Mouse (Mus musculus): ENCODE data around the gene Serpina3c.
A peak's percentile ranks its signal among the peaks of the same experiment; 100 is the strongest.

The Serpina3c gene

GRCm38 (mm10) chr12:104153656-104154055 lies at the start of gene Serpina3c:
Gene Serpina3c (minus strand): TSS chr12:104153870.
- DNase-seq (ENCODE audit: low spot score), result no peak

GRCm38 (mm10) chr12:104190852-104191251 lies 37.2 kb upstream of the Serpina3c start:
- no peak for DNase-seq (ENCODE audit: low spot score)

GRCm38 (mm10) chr12:104189246-104189645 lies 35.6 kb upstream of the Serpina3c start:
- no peak for DNase-seq (ENCODE audit: low spot score)

GRCm38 (mm10) chr12:104186041-104186581 lies 32.4 kb upstream of the Serpina3c start:
- DNase-seq (ENCODE audit: low spot score), result no peak

DNA sequence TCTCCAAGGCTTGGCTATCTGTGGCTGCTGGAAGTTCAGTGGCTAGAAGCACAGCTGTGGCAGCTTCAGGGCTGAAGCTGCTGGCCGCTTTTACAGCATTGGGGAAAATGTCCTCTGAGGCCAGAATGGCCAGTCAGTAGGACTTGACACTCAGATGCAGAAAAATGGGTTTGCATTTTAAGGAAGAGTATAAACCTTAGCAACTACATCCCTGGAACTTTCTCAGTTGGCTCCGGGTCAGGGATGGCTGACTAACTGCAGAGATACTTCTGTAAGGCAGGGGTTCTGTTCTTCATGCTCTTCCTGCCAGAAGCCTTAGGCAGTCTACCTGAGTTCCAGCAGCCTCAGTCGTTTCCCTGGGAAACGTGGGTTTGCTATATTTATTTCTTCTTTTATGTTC lies 31.4 kb upstream of the Serpina3c start:
- DNase-seq (ENCODE audit: low spot score), result no peak

DNA sequence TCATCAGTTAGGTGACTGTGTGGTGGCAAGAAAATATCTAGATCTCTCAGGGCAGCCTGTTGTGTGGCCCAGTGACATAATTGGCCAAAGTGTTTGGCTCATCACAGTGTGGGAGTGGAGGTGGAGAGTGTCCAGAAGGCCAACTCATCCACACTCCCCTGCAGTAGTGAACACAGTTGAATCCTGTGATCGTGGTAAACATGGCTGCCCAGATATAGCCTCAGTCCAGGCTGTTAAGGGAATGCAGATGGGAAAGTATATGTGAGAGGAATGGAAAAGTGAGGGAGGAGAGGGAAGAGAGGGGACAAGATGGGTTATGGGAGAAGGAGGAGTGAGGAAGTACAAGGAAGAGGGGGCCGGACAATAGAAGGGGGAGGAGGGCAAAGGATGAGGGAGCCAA lies 25.3 kb upstream of the Serpina3c start:
- peak; percentile 22 for DNase-seq (ENCODE audit: low spot score)

DNA sequence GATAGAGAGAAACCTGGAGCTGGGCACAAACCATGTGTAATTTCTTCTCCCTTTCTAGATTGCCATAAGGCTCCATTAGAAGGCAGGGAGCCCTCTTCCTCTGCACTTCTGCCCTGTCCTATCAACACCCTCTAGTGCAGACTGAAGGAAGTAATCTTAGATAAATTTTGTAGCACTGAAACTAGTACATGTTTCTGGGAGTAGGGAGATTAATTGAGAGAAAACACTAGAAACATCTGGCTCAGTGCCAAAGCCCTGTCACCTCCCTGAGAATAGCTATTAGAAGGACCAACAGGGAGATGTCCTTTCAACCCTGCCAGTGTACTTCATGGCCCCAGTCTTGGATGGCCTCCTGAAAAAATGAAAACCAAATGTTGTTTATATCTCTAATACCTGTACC lies 24.9 kb upstream of the Serpina3c start:
- peak; percentile 38 for DNase-seq (ENCODE audit: low spot score)

DNA sequence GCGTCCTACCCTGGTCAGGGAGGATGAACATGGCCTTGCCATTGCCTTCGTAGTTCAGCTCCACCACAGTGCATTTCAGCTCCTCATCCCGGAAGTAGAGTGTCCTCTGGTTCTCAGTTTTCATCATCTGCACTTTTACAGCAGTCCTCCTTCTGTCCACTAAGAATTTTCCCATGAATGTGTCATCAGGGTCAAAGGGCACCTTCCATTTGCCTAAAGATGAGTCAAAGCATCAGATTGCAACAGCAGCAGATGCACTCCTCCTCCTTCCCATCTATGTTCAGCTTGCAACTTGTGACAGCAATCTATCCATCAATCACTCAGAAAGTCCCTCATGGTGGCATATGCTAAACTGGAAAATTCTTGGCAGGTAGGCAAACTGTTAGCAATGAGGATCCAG lies 22.0 kb upstream of the Serpina3c start:
- no peak for DNase-seq (ENCODE audit: low spot score)

GRCm38 (mm10) chr12:104174747-104175146 lies 21.1 kb upstream of the Serpina3c start:
- no peak for DNase-seq (ENCODE audit: low spot score)

GRCm38 (mm10) chr12:104153041-104153645 lies 527 bp downstream of the Serpina3c start:
- DNase-seq (ENCODE audit: low spot score), result no peak

GRCm38 (mm10) chr12:104151989-104152388 lies 1.7 kb downstream of the Serpina3c start:
- DNase-seq (ENCODE audit: low spot score), result no peak

DNA sequence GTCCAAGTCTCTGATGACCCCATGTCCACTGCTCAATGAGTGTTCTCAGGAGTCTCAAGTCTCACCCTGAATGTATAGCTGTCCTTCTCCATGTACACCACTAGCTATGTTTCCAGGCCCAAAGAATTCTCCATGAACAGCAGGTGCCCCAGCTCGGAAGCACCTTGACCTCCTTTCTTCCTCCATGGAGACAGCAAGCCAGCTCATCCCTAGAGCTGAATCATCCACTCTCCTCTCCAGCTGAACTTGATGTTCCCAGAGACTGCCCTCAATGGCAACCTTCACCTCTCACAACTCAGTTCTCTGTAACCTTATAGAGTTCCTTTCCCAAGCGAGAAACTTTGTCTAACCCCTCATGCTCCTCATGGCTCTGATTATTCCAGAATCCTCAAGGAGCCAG lies 8.1 kb downstream of the Serpina3c start:
- DNase-seq (ENCODE audit: low spot score), result no peak

GRCm38 (mm10) chr12:104143286-104143685 lies 10.4 kb downstream of the Serpina3c start:
- DNase-seq (ENCODE audit: low spot score), result no peak

DNA sequence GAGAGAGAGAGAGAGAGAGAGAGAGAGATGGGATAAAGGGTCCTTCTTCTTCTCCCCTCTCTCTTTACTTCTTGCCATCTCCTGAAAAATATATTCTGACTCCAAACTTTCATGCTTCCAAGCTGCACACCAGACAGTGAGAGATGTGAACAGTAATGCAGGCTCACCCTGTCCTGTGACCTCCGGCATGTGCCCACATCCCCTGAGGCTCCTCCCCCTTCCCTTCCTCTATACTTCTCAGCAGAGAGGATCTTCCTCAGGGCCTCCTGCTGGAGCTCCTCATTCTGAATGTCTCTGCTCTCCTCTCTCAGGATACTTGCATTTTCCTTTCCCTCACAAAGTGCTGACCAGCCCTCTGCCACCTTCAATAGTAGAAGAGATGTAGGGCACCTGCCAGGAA lies 11.2 kb downstream of the Serpina3c start:
- no peak for DNase-seq (ENCODE audit: low spot score)

- DNase-seq (ENCODE audit: low spot score), result no peak
Observed at GRCm38 (mm10) chr12:104141506-104141905, 12.2 kb downstream of the Serpina3c start.

GRCm38 (mm10) chr12:104140543-104141103 lies 13.0 kb downstream of the Serpina3c start:
- DNase-seq (ENCODE audit: low spot score), result no peak

DNA sequence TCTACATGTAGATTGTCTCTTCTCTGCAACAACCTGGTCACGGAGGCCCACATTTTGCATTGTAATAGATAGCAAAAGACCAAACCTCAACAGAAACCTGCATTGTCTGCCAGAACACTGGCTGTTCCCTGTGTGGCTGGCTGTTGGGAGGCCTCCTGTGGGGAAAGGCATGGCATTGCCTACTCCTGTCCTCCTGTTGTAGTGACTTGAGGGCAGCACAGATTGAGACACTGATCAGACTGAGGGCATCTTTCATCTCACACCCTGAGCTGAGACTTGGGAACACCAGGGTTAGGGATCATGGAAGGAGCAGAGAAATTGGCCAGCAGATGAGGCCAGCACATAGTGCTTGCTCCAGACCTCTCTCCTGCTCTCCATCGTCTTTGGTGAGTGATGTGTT lies 15.5 kb downstream of the Serpina3c start:
- DNase-seq (ENCODE audit: low spot score), result no peak

DNA sequence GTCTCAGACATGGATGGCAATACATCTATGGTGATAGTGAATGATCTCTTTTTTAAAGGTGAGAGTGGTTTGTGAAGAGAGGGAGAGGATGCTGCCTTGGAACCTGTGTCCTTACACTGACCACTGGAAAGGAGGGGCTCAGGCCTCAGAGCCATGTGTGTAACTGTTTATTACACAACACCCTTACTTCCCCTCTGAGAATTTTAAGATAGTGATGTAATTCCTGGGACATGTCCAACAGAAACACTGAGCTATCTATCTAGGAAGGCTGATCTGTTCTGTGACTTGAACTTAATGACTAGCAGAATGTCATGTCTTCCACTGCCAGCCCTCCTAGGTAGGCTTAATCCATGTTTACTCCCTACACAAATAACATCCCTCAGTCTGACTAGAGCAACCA lies 22.6 kb downstream of the Serpina3c start:
- no peak for DNase-seq (ENCODE audit: low spot score)

- no peak for DNase-seq (ENCODE audit: low spot score)
Observed at GRCm38 (mm10) chr12:104127696-104128095, 26.0 kb downstream of the Serpina3c start, which contains the start of gene Serpina3b. Gene Serpina3b (plus strand): TSS chr12:104127996.

- no peak for DNase-seq (ENCODE audit: low spot score)
Observed at GRCm38 (mm10) chr12:104125021-104125560, 28.6 kb downstream of the Serpina3c start.

- no peak for DNase-seq (ENCODE audit: low spot score)
Observed at GRCm38 (mm10) chr12:104123996-104124395, 29.7 kb downstream of the Serpina3c start.

DNA sequence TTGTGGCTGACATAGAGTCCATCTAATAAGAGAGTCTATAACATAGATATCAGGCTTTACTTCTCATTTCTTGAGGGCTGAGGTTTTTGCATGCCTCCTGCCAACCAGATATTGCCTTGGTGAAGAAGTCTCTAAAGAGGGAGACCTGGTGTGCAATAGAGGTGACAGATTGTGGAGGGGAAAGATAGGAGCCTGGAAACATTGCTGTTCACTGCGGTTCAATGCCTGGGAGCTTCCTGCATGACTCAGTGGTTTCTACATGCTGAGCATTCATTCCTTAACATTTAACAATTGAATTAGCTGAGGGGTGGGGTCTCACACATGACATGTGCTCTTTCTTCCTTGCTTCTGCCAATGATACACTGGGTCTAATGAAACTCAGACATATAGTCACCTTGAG lies 30.6 kb downstream of the Serpina3c start:
- no peak for DNase-seq (ENCODE audit: low spot score)

DNA sequence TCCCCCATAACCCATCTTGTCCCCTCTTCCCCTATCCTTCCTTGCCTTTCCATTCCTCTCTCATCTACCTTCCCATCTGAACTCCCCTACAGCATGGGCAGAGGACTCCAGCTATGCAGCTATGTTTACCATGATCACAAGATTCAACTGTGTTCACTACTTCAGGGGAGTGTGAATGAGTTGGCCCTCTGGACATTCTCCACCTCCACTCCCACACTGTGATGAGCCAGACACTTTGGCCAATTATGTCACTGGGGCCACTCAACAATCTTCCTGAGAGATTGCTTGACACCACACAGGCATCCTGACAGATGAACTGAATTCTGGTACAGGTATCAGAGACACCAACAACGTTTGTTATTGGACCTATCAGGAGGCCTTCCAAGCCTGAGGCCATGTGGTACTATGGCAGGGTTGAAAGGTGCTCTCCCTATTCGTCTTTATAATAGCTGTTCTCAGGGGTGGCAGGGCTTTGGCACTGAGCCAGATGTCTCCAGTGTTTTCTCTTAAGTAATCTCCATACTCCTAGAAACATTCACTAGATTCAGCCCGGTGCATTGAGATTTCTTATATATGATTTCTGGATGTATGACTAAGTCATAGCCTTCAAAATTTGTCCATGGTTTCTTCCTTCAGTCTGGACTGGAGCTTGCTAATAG lies 38.6 kb downstream of the Serpina3c start:
- no peak for DNase-seq (ENCODE audit: low spot score)

Data from testis, postnatal 14 days (tissue).